Mouse (Mus musculus) stomach, embryonic 16.5 days (tissue): ENCODE results near the gene Opa1. TPM values are rescaled to one million over a fixed set of nuclear protein-coding genes. Genes with fewer than 3 reads are reported as not detected.

Experiments used
- ATAC-seq: fragments of 200-750 bp; cut with Nextera tagmentation; 2 replicates; pipeline ENCODE4 v1.8.0; 2017; ENCODE audit warnings: moderate number of reproducible peaks, moderate TSS enrichment; ENCODE audit not compliant: insufficient read depth, low FRiP score
- H3K27ac ChIP-seq: fragments of 300-500 bp; sonication (generic); 2 replicates; pipeline ENCODE4 v1.5.1; 2014; ENCODE audit warnings: low read length
- H3K27me3 ChIP-seq: fragments of 300-500 bp; sonication (generic); 2 replicates; pipeline ENCODE4 v1.6.1; 2014; ENCODE audit warnings: low read length, control low read depth, mixed read lengths; ENCODE audit not compliant: control insufficient read depth, insufficient read depth
- H3K36me3 ChIP-seq: fragments of 300-500 bp; sonication (generic); 2 replicates; pipeline ENCODE4 v1.6.1; 2014; ENCODE audit warnings: low read length; ENCODE audit not compliant: control insufficient read depth, insufficient read depth
- H3K4me1 ChIP-seq: fragments of 300-500 bp; sonication (generic); 2 replicates; pipeline ENCODE4 v1.6.1; 2014; ENCODE audit warnings: low read length, control low read depth, mixed read lengths; ENCODE audit not compliant: control insufficient read depth, insufficient read depth
- H3K4me2 ChIP-seq: fragments of 300-500 bp; sonication (generic); 2 replicates; pipeline ENCODE4 v1.6.1; 2014; ENCODE audit warnings: low read depth, low read length, mixed read lengths
- H3K4me3 ChIP-seq: fragments of 300-500 bp; sonication (generic); replicated peaks from 2 replicates; pipeline ENCODE4 v1.5.1; 2014; ENCODE audit warnings: mild to moderate bottlenecking, low read length
- H3K9ac ChIP-seq: fragments of 300-500 bp; sonication (generic); 2 replicates; pipeline ENCODE4 v1.6.1; 2014; ENCODE audit warnings: low read length
- H3K9me3 ChIP-seq: fragments of 300-500 bp; sonication (generic); replicated peaks from 2 replicates; pipeline ENCODE4 v1.6.1; 2016; ENCODE audit warnings: low read length, control low read depth; ENCODE audit not compliant: control insufficient read depth
- WGBS: fragments of 180-500 bp; shearing (Covaris S2); extraction: QIAGEN DNeasy Blood & Tissue Kit; methylation state at CpG from one replicate; pipeline ENCODE4 v1.1.7; 2014; 5-methylcytosine and 5-hydroxymethylcytosine counted together
- polyA plus RNA-seq: library from polyadenylated mRNA; unstranded; fragments of >200 nt; fragmentation: Nextera tagmentation; extraction: Ambion mirVana; gene quantifications from 2 replicates; pipeline ENCODE4 v1.2.1, GENCODE M21; 2015

Opa1 gene
- 30.4 and 33.7 TPM in 2 replicates for polyA plus RNA-seq

- 0 out of 2 replicates have a peak within 1 kb of the TSS, but pooled peaks have one; percentile 19 for H3K27ac ChIP-seq
- peak within 1 kb of the TSS; percentile 87 for H3K4me3 ChIP-seq
- peak within 1 kb of the TSS; percentile 91 for H3K9ac ChIP-seq
- H3K27me3 ChIP-seq: no peaks in the 10 kb centered on the region
- ATAC-seq: peak; percentile 99
- under 1% methylated on average over 39 of the region's 39 CpGs for WGBS
- no peaks in the 10 kb centered on the region for H3K9me3 ChIP-seq
- no peaks in the 10 kb centered on the region for H3K36me3 ChIP-seq
- peaks cover 4% of the 10 kb centered on the region for H3K4me1 ChIP-seq
- H3K4me2 ChIP-seq: peak within 1 kb of the TSS; percentile 93
Observed at GRCm38 (mm10) chr16:29579167-29579786, at the start of gene Opa1. Opa1 (plus strand) TSS chr16:29579334.

DNA sequence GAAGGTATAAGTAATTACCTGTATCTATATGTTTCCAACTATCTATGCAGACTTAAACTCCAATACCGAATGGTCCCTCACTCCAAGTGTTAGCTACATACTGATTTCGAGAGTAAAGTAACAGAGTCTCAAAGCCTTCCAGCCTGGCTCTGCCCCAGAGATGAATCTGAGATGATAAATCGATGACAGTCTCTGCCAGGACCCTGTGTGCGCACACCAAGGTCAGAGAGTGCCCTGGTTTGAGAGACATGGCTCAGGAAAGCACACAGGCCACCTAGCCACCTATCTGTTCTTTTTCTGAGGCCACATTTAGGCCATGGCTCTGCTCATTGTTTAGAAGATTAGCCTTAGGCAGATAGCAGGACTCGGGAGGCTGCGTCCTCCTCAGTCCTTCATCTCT is 45.5 kb upstream of the Opa1 start:
- Histone ChIP-seq H3K4me2 (no peak overlapping the region), H3K27ac (no peak overlapping the region), H3K27me3 (no peaks in the 10 kb centered on the region), H3K9ac (no peak overlapping the region), H3K4me3 (no peak overlapping the region), H3K36me3 (no peaks in the 10 kb centered on the region), H3K4me1 (no peaks in the 10 kb centered on the region), H3K9me3 (no peaks in the 10 kb centered on the region)
- no peak for ATAC-seq
- WGBS: 68% methylated on average over 6 of the region's 6 CpGs

GRCm38 (mm10) chr16:29535866-29536265 is 43.3 kb upstream of the Opa1 start:
- Histone ChIP-seq H3K27ac (no peak overlapping the region), H3K4me2 (no peak overlapping the region), H3K9me3 (no peaks in the 10 kb centered on the region), H3K4me3 (no peak overlapping the region), H3K36me3 (no peaks in the 10 kb centered on the region), H3K27me3 (no peaks in the 10 kb centered on the region), H3K4me1 (no peaks in the 10 kb centered on the region), H3K9ac (no peak overlapping the region)
- ATAC-seq: no peak
- WGBS: 78% methylated on average over 4 of the region's 4 CpGs

- WGBS: 70% methylated on average over 15 of the region's 15 CpGs
- Histone ChIP-seq H3K9me3 (no peaks in the 10 kb centered on the region), H3K27me3 (no peaks in the 10 kb centered on the region), H3K36me3 (no peaks in the 10 kb centered on the region), H3K9ac (no peak overlapping the region), H3K4me2 (no peak overlapping the region), H3K27ac (no peak overlapping the region), H3K4me1 (peaks cover 6% of the 10 kb centered on the region), H3K4me3 (no peak overlapping the region)
- ATAC-seq: no peak
Observed at GRCm38 (mm10) chr16:29536411-29537204, 42.5 kb upstream of the Opa1 start.

- H3K9me3 ChIP-seq: no peaks in the 10 kb centered on the region
- peaks cover 6% of the 10 kb centered on the region for H3K4me1 ChIP-seq
- ATAC-seq: no peak
- H3K27ac ChIP-seq: no peak overlapping the region
- no peaks in the 10 kb centered on the region for H3K36me3 ChIP-seq
- no peak overlapping the region for H3K4me2 ChIP-seq
- no peak overlapping the region for H3K4me3 ChIP-seq
- H3K9ac ChIP-seq: no peak overlapping the region
- H3K27me3 ChIP-seq: no peaks in the 10 kb centered on the region
Observed at GRCm38 (mm10) chr16:29539906-29540305, 39.2 kb upstream of the Opa1 start.

GRCm38 (mm10) chr16:29541261-29541683 is 37.9 kb upstream of the Opa1 start:
- ATAC-seq: no peak
- peak overlapping the region; percentile 48; the same call in 1 of the 2 replicates for H3K9ac ChIP-seq
- peak overlapping the region; percentile 23; the same call in 1 of the 2 replicates for H3K4me3 ChIP-seq
- H3K27ac ChIP-seq: no peak overlapping the region
- H3K4me1 ChIP-seq: peaks cover 6% of the 10 kb centered on the region
- H3K36me3 ChIP-seq: no peaks in the 10 kb centered on the region
- H3K4me2 ChIP-seq: peak overlapping the region; percentile 47
- no peaks in the 10 kb centered on the region for H3K27me3 ChIP-seq
- WGBS: 50% methylated on average over 11 of the region's 11 CpGs
- no peaks in the 10 kb centered on the region for H3K9me3 ChIP-seq

DNA sequence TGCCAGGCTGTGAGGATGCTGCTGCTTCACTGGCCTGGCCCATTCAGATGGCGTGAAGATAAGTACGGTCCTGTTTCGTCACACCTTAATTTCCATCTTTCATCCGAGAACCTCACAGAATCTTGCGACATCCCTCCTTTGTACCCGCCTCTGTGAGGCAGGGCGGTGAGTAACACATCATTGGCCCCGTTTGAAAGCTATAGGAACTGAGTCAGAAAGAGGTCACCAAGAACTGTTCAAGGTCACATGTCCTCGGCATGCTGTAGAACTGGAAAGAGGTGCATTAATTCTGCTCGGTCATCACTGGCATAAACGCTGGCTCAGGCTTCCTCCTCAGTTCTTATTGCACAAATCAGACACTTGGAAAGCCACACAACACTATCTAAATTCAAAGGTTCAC is 34.3 kb upstream of the Opa1 start, which contains the start of gene Atp13a4:
Atp13a4 (minus strand) TSS at position 36 of the 400 bp plus-strand sequence.
- WGBS: 74% methylated on average over 11 of the region's 11 CpGs
- ATAC-seq: no peak
- H3K27me3 ChIP-seq: no peaks in the 10 kb centered on the region

GRCm38 (mm10) chr16:29559667-29560066 is 19.5 kb upstream of the Opa1 start:
- ATAC-seq: no peak
- Histone ChIP-seq H3K9me3 (no peaks in the 10 kb centered on the region), H3K4me2 (no peak overlapping the region), H3K27ac (no peak overlapping the region), H3K27me3 (no peaks in the 10 kb centered on the region), H3K4me3 (no peak overlapping the region), H3K4me1 (no peaks in the 10 kb centered on the region), H3K36me3 (no peaks in the 10 kb centered on the region), H3K9ac (no peak overlapping the region)
- 78% methylated on average over 5 of the region's 5 CpGs for WGBS

More for the DNA sequence above, 34.3 kb upstream of the Opa1 start, which contains the start of gene Atp13a4:
- H3K4me3 ChIP-seq: no peak within 1 kb of the TSS
- H3K36me3 ChIP-seq: no peaks in the 10 kb centered on the region
- H3K9ac ChIP-seq: no peak within 1 kb of the TSS
- H3K4me2 ChIP-seq: no peak within 1 kb of the TSS
- H3K27ac ChIP-seq: no peak within 1 kb of the TSS
- H3K4me1 ChIP-seq: peaks cover 6% of the 10 kb centered on the region
- no peaks in the 10 kb centered on the region for H3K9me3 ChIP-seq

DNA sequence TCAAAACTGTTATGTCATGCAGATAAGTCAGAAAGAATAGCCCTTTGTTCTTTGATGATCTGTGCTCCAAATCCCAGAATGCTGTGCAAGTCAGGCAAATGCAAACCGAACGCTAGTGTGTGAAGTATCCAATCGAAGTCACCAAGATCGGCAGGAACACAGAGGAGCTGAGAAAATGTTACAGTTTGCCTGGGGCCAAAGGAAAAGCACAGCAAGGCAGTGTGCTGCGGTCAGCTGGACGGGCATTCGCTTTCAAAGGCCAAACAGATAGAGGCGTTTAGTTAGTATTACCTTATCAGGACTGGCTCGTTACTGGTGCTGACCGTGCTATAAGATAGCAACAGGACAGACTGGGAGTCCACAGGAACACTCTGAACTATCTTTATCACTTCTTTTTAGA is 18.7 kb upstream of the Opa1 start:
- no peak for ATAC-seq
- peak overlapping the region; percentile 39 for H3K4me2 ChIP-seq
- H3K9ac ChIP-seq: no peak overlapping the region
- H3K4me1 ChIP-seq: no peaks in the 10 kb centered on the region
- no peaks in the 10 kb centered on the region for H3K9me3 ChIP-seq
- no peak overlapping the region for H3K27ac ChIP-seq
- no peak overlapping the region; the same call in 1 of the 2 replicates for H3K4me3 ChIP-seq
- no peaks in the 10 kb centered on the region for H3K36me3 ChIP-seq
- H3K27me3 ChIP-seq: no peaks in the 10 kb centered on the region
- WGBS: 48% methylated on average over 10 of the region's 10 CpGs
